Mouse (Mus musculus) midbrain, postnatal 0 days (tissue): ENCODE measurements at regions not wholly inside any gene's neighbourhood (a gene's known extent, or its start where the extent isn't known, plus 50 kb on each side); places are given as distances from the start of the nearest gene placed in this dataset.

Source experiments
- ATAC-seq: fragments of 200-750 bp; cut with Nextera tagmentation; 2 replicates; pipeline ENCODE4 v1.8.0; 2017; ENCODE audit warnings: moderate number of reproducible peaks, mild to moderate bottlenecking, moderate TSS enrichment, moderate library complexity; ENCODE audit not compliant: low FRiP score
- DNase-seq: peaks from one replicate; pipeline ENCODE4 v3.0.0-alpha.2; 2015; ENCODE audit warnings: low spot score
- H3K27ac ChIP-seq: fragments of 300-500 bp; sonication (generic); 2 replicates; pipeline ENCODE4 v1.5.1; 2014; ENCODE audit warnings: low read depth, mild to moderate bottlenecking, low read length, mixed read lengths
- H3K27me3 ChIP-seq: fragments of 300-500 bp; sonication (generic); 2 replicates; pipeline ENCODE4 v1.6.1; 2014; ENCODE audit warnings: low read length, control low read depth, mixed read lengths; ENCODE audit not compliant: insufficient read depth
- H3K36me3 ChIP-seq: fragments of 300-500 bp; sonication (generic); 2 replicates; pipeline ENCODE4 v1.6.1; 2014; ENCODE audit warnings: low read length, control low read depth, mixed read lengths; ENCODE audit not compliant: insufficient read depth
- H3K4me1 ChIP-seq: fragments of 300-500 bp; sonication (generic); 2 replicates; pipeline ENCODE4 v1.6.1; 2014; ENCODE audit warnings: mild to moderate bottlenecking, control low read depth, antibody characterized with exemption, low read length, mixed read lengths; ENCODE audit not compliant: insufficient read depth
- H3K4me2 ChIP-seq: fragments of 300-500 bp; sonication (generic); 2 replicates; pipeline ENCODE4 v1.6.1; 2014; ENCODE audit warnings: low read depth, mild to moderate bottlenecking, low read length, mixed read lengths; ENCODE audit not compliant: poor library complexity, severe bottlenecking
- H3K4me3 ChIP-seq: fragments of 300-500 bp; sonication (generic); 2 replicates; pipeline ENCODE4 v1.5.1; 2014; ENCODE audit warnings: low read depth, mild to moderate bottlenecking, low read length, moderate library complexity
- H3K9ac ChIP-seq: fragments of 300-500 bp; sonication (generic); replicated peaks from 2 replicates; pipeline ENCODE4 v1.6.1; 2014; ENCODE audit warnings: mild to moderate bottlenecking, low read length, moderate library complexity, mixed read lengths; ENCODE audit not compliant: poor library complexity, severe bottlenecking
- H3K9me3 ChIP-seq: fragments of 300-500 bp; sonication (generic); 2 replicates; pipeline ENCODE4 v1.6.1; 2016; ENCODE audit warnings: low read length, control low read depth
- CTCF ChIP-seq: IDR thresholded peaks from 2 replicates; pipeline ENCODE4 v1.5.1; 2016; ENCODE audit warnings: antibody characterized with exemption, mild to moderate bottlenecking
- WGBS: fragments of 180-500 bp; shearing (Covaris S2); extraction: QIAGEN DNeasy Blood & Tissue Kit; methylation state at CpG from one replicate; pipeline ENCODE4 v1.1.7; 2014; 5-methylcytosine and 5-hydroxymethylcytosine counted together

GRCm38 (mm10) chr6:84431622-84431955 lies 162.1 kb downstream of the Cyp26b1 start:
- ATAC-seq: no peak
- Histone ChIP-seq H3K4me3 (no peak overlapping the region), H3K36me3 (no peaks in the 10 kb centered on the region), H3K4me1 (no peaks in the 10 kb centered on the region), H3K27ac (no peak overlapping the region), H3K9ac (no peak overlapping the region), H3K4me2 (no peak overlapping the region), H3K9me3 (no peaks in the 10 kb centered on the region), H3K27me3 (no peaks in the 10 kb centered on the region)
- TF ChIP-seq CTCF: no peak
- no peak for DNase-seq
- 76% methylated on average over 2 of the region's 2 CpGs for WGBS

GRCm38 (mm10) chr6:84430925-84431621 lies 162.6 kb downstream of the Cyp26b1 start:
- H3K9ac ChIP-seq: no peak overlapping the region
- H3K9me3 ChIP-seq: no peaks in the 10 kb centered on the region
- no peak for TF ChIP-seq CTCF
- H3K27me3 ChIP-seq: no peaks in the 10 kb centered on the region
- WGBS: 66% methylated on average over 12 of the region's 12 CpGs
- H3K4me1 ChIP-seq: no peaks in the 10 kb centered on the region
- H3K4me2 ChIP-seq: no peak overlapping the region
- ATAC-seq (no peak), DNase-seq (no peak)
- no peak overlapping the region for H3K27ac ChIP-seq
- no peaks in the 10 kb centered on the region for H3K36me3 ChIP-seq
- H3K4me3 ChIP-seq: no peak overlapping the region

GRCm38 (mm10) chr6:84430146-84430545 lies 163.6 kb downstream of the Cyp26b1 start:
- H3K9me3 ChIP-seq: no peaks in the 10 kb centered on the region
- H3K9ac ChIP-seq: no peak overlapping the region
- H3K27me3 ChIP-seq: no peaks in the 10 kb centered on the region
- H3K4me1 ChIP-seq: no peaks in the 10 kb centered on the region
- no peak overlapping the region for H3K4me3 ChIP-seq
- WGBS: 63% methylated on average over 4 of the region's 4 CpGs
- no peak for ATAC-seq
- H3K36me3 ChIP-seq: no peaks in the 10 kb centered on the region
- H3K27ac ChIP-seq: no peak overlapping the region
- DNase-seq: no peak
- TF ChIP-seq CTCF: no peak
- H3K4me2 ChIP-seq: no peak overlapping the region

- Histone ChIP-seq H3K4me3 (no peak overlapping the region), H3K9ac (no peak overlapping the region), H3K9me3 (no peaks in the 10 kb centered on the region), H3K36me3 (no peaks in the 10 kb centered on the region), H3K27ac (no peak overlapping the region), H3K4me1 (no peaks in the 10 kb centered on the region), H3K4me2 (no peak overlapping the region), H3K27me3 (no peaks in the 10 kb centered on the region)
- ATAC-seq: no peak
- DNase-seq: no peak
- WGBS: 85% methylated on average over 8 of the region's 8 CpGs
- TF ChIP-seq CTCF: no peak
These were observed 164.5 kb downstream of the Cyp26b1 start for GRCm38 (mm10) chr6:84429247-84429646.

- no peak overlapping the region for H3K4me3 ChIP-seq
- WGBS: 83% methylated on average over 8 of the region's 8 CpGs
These were observed 167.0 kb downstream of the Cyp26b1 start for GRCm38 (mm10) chr6:84426691-84427090.

GRCm38 (mm10) chr6:84425823-84426222 lies 167.9 kb downstream of the Cyp26b1 start:
- 56% methylated on average over 4 of the region's 4 CpGs for WGBS
- no peaks in the 10 kb centered on the region for H3K27me3 ChIP-seq
- no peaks in the 10 kb centered on the region for H3K4me1 ChIP-seq
- peak; percentile 74 for DNase-seq
- no peaks in the 10 kb centered on the region for H3K36me3 ChIP-seq
- peak; percentile 71 for TF ChIP-seq CTCF
- H3K27ac ChIP-seq: no peak overlapping the region
- no peak overlapping the region for H3K9ac ChIP-seq
- no peak overlapping the region for H3K4me3 ChIP-seq
- H3K9me3 ChIP-seq: no peaks in the 10 kb centered on the region
- H3K4me2 ChIP-seq: no peak overlapping the region
- ATAC-seq: no peak; the same call in 1 of the 2 replicates

More at GRCm38 (mm10) chr6:84426691-84427090, 167.0 kb downstream of the Cyp26b1 start:
- DNase-seq (no peak), ATAC-seq (no peak)
- no peak overlapping the region for H3K27ac ChIP-seq
- no peak overlapping the region for H3K4me2 ChIP-seq
- H3K9ac ChIP-seq: no peak overlapping the region
- H3K36me3 ChIP-seq: no peaks in the 10 kb centered on the region
- no peak for TF ChIP-seq CTCF
- H3K4me1 ChIP-seq: no peaks in the 10 kb centered on the region
- no peaks in the 10 kb centered on the region for H3K9me3 ChIP-seq
- H3K27me3 ChIP-seq: no peaks in the 10 kb centered on the region
